Mouse (Mus musculus) midbrain, embryonic 14.5 days (tissue): ENCODE data around the gene Srpr. TPM values are rescaled to one million over a fixed set of nuclear protein-coding genes. Genes with fewer than 3 reads are reported as not detected.

Experiments used
- ATAC-seq: fragments of 200-750 bp; cut with Nextera tagmentation; 2 replicates; pipeline ENCODE4 v1.8.0; 2017; ENCODE audit warnings: moderate number of reproducible peaks, moderate library complexity; ENCODE audit not compliant: low FRiP score, low TSS enrichment
- DNase-seq: peaks from one replicate; pipeline ENCODE4 v3.0.0-alpha.2; 2015
- H3K27ac ChIP-seq: fragments of 300-500 bp; sonication (generic); replicated peaks from 2 replicates; pipeline ENCODE4 v1.5.1; 2014; ENCODE audit warnings: mild to moderate bottlenecking, low read depth, low read length, moderate library complexity
- H3K27me3 ChIP-seq: fragments of 300-500 bp; sonication (generic); 2 replicates; pipeline ENCODE4 v1.6.1; 2014; ENCODE audit warnings: low read length, control low read depth, mixed read lengths; ENCODE audit not compliant: control insufficient read depth, insufficient read depth
- H3K36me3 ChIP-seq: fragments of 300-500 bp; sonication (generic); 2 replicates; pipeline ENCODE4 v1.6.1; 2014; ENCODE audit warnings: low read length, control low read depth; ENCODE audit not compliant: control insufficient read depth, insufficient read depth
- H3K4me1 ChIP-seq: fragments of 300-500 bp; sonication (generic); 2 replicates; pipeline ENCODE4 v1.6.1; 2014; ENCODE audit warnings: mild to moderate bottlenecking, antibody characterized with exemption, low read length, control low read depth; ENCODE audit not compliant: control insufficient read depth, insufficient read depth
- H3K4me2 ChIP-seq: fragments of 300-500 bp; sonication (generic); 2 replicates; pipeline ENCODE4 v1.6.1; 2014; ENCODE audit warnings: mild to moderate bottlenecking, low read length, moderate library complexity
- H3K4me3 ChIP-seq: fragments of 300-500 bp; sonication (generic); replicated peaks from 2 replicates; pipeline ENCODE4 v1.5.1; 2014; ENCODE audit warnings: low read depth, low read length
- H3K9ac ChIP-seq: fragments of 300-500 bp; sonication (generic); replicated peaks from 2 replicates; pipeline ENCODE4 v1.6.1; 2014; ENCODE audit warnings: mild to moderate bottlenecking, low read length, moderate library complexity
- H3K9me3 ChIP-seq: fragments of 300-500 bp; sonication (generic); 2 replicates; pipeline ENCODE4 v1.6.1; 2016; ENCODE audit warnings: low read length, control low read depth, mixed read lengths; ENCODE audit not compliant: control insufficient read depth
- WGBS: fragments of 180-500 bp; shearing (Covaris S2); extraction: QIAGEN DNeasy Blood & Tissue Kit; methylation state at CpG from one replicate; pipeline ENCODE4 v1.1.7; 2014; 5-methylcytosine and 5-hydroxymethylcytosine counted together
- polyA plus RNA-seq: library from polyadenylated mRNA; unstranded; fragments of >200 nt; fragmentation: Nextera tagmentation; extraction: Ambion mirVana; gene quantifications from 2 replicates; pipeline ENCODE4 v1.2.1, GENCODE M21; 2014

Srpr gene
- polyA plus RNA-seq, 1 experiment from 2014 or later = 72.5 TPM

DNA sequence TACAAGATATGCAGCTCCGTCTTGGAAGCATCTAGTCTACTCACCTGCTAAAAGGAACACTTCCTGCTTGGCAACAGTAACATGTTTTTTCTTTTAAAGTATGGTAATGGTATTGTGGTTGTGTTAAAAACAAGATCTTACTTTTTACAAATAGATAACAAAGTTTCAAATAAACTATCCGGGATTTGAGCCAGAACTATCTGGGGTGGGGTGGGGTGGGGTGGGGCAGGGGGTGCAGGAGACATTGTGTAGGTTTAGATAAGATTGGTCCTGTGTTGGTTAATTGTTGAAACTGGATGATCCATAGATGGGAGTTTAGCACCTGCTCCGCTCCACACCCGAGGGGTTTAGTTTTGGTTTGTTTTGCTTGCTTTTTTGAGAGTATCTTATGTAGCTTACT lies 62.4 kb downstream of the Srpr start:
- 93% methylated on average over 4 of the region's 4 CpGs for WGBS
- ATAC-seq (no peak), DNase-seq (no peak)

GRCm38 (mm10) chr9:35263431-35263830 lies 63.5 kb downstream of the Srpr start:
- 94% methylated on average over 2 of the region's 2 CpGs for WGBS
- Histone ChIP-seq H3K27ac (no peak overlapping the region), H3K4me1 (peaks cover 17% of the 10 kb centered on the region), H3K36me3 (0 out of 2 replicates have a peak, but pooled peaks cover 2% of the 10 kb centered on the region), H3K27me3 (no peaks in the 10 kb centered on the region), H3K9ac (no peak overlapping the region), H3K4me2 (no peak overlapping the region), H3K9me3 (no peaks in the 10 kb centered on the region), H3K4me3 (no peak overlapping the region)
- no peak for ATAC-seq
- no peak for DNase-seq

More for the DNA sequence above, 62.4 kb downstream of the Srpr start:
- Histone ChIP-seq H3K36me3 (0 out of 2 replicates have a peak, but pooled peaks cover 2% of the 10 kb centered on the region), H3K27me3 (no peaks in the 10 kb centered on the region), H3K9ac (no peak overlapping the region), H3K4me2 (no peak overlapping the region), H3K9me3 (no peaks in the 10 kb centered on the region), H3K27ac (no peak overlapping the region), H3K4me1 (peaks cover 13% of the 10 kb centered on the region), H3K4me3 (no peak overlapping the region)

DNA sequence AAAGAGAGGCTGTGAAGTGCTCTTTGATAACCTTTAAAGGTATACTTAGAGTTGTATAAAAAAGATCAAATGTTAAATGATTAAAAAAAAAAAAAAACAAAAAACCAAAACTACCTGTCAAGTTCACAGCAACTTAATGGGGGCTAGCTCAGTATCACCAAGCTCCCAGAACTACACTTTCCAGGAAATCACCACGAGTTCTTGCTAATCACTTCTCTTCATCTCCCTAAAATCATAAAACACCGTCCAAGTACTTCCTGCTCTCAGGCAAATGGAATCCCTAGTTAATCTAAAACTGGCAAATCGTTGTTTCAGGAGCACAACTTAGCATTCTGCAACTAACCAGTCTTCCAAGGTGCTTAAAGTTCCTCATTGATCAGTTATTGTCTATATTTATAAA lies 64.5 kb downstream of the Srpr start:
- WGBS = 95% methylated on average over 3 of the region's 3 CpGs
- no peak overlapping the region for H3K4me2 ChIP-seq
- no peaks in the 10 kb centered on the region for H3K9me3 ChIP-seq
- no peak overlapping the region for H3K4me3 ChIP-seq
- no peaks in the 10 kb centered on the region for H3K36me3 ChIP-seq
- ATAC-seq (no peak), DNase-seq (no peak)
- H3K27me3 ChIP-seq = no peaks in the 10 kb centered on the region
- no peak overlapping the region for H3K27ac ChIP-seq
- peaks cover 21% of the 10 kb centered on the region for H3K4me1 ChIP-seq
- no peak overlapping the region for H3K9ac ChIP-seq

DNA sequence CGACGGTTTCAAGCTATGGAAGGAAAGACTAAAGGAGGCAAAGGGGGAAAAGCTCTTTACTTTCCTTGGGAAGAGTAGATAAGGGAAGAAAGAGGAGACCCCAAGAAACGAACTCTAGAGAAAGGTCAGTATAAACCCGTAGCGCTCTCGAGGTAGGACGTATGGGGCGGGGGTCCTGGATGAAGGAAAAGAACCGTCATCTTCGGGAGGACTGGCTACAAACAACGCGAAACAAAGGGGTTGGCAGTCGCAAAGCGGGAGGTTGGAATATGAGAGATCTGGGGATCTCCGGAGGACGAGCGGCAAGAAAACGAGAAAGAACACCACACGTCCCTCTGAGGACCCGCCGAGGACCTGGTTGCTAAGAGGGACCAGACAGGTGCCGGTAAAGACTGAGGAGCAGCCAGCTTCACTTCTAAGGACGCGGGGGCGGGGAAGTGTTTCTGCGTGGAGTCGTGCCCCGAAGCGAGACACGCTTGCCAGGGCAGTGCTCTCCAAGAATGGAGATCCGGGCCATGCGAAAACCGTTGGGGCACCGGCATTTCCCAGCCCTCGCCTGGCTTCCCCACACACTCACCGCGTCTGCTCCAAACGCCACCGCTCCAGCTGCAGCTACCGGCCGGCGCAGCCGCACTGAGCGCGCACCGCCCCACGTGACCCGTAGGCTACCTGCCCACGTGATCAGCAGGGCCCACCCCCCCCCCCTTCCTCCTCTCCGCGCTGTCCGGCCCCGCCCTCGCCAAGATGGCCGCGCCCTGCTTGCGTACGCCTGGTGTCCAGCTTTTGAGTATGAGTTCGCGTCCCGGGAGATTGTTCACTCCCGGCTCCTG lies 67.4 kb downstream of the Srpr start, which contains the start of the genes Fam118b and Rpusd4:
Fam118b (minus strand) TSS at position 660 of the 830 bp plus-strand sequence.
Rpusd4 (plus strand) TSS at position 720 of the 830 bp plus-strand sequence.
- peak; percentile 95 for ATAC-seq

GRCm38 (mm10) chr9:35267976-35268715 lies 68.2 kb downstream of the Srpr start:
- 3% methylated on average over 21 of the region's 21 CpGs for WGBS
- H3K36me3 ChIP-seq = peaks cover 8% of the 10 kb centered on the region

More for the DNA sequence above, 67.4 kb downstream of the Srpr start, which contains the start of the genes Fam118b and Rpusd4:
- Histone ChIP-seq H3K4me1 (peaks cover 21% of the 10 kb centered on the region), H3K36me3 (0 out of 2 replicates have a peak, but pooled peaks cover 2% of the 10 kb centered on the region), H3K9me3 (no peaks in the 10 kb centered on the region), H3K27me3 (no peaks in the 10 kb centered on the region), H3K9ac (peak within 1 kb of the TSS; percentile 84), H3K27ac (peak within 1 kb of the TSS; percentile 86), H3K4me3 (peak within 1 kb of the TSS; percentile 84), H3K4me2 (peak within 1 kb of the TSS; percentile 74)
- under 1% methylated on average over 61 of the region's 62 CpGs for WGBS
- peak; percentile 97 for DNase-seq

GRCm38 (mm10) chr9:35277855-35278365 lies 77.9 kb downstream of the Srpr start:
- no peak overlapping the region for H3K4me2 ChIP-seq
- H3K9me3 ChIP-seq = no peaks in the 10 kb centered on the region
- no peak overlapping the region for H3K4me3 ChIP-seq
- no peak for DNase-seq
- 87% methylated on average over 3 of the region's 3 CpGs for WGBS
- no peak for ATAC-seq
- H3K36me3 ChIP-seq = peaks cover 45% of the 10 kb centered on the region
- H3K27me3 ChIP-seq = no peaks in the 10 kb centered on the region
- H3K4me1 ChIP-seq = no peaks in the 10 kb centered on the region
- H3K9ac ChIP-seq = no peak overlapping the region
- H3K27ac ChIP-seq = no peak overlapping the region

More at GRCm38 (mm10) chr9:35267976-35268715, 68.2 kb downstream of the Srpr start:
- Histone ChIP-seq H3K27ac (peak overlapping the region; percentile 68; the same call in 1 of the 2 replicates), H3K9me3 (no peaks in the 10 kb centered on the region), H3K9ac (peak overlapping the region; percentile 84), H3K4me2 (peak overlapping the region; percentile 74), H3K4me1 (peaks cover 21% of the 10 kb centered on the region), H3K27me3 (no peaks in the 10 kb centered on the region), H3K4me3 (peak overlapping the region; percentile 84)
- no peak for DNase-seq
- ATAC-seq = peak; percentile 51

- ATAC-seq = no peak
- WGBS = 92% methylated on average over 4 of the region's 4 CpGs
Observed at GRCm38 (mm10) chr9:35278451-35278850, 78.5 kb downstream of the Srpr start.

GRCm38 (mm10) chr9:35282006-35282850 lies 82.3 kb downstream of the Srpr start:
- ATAC-seq (no peak; the same call in 1 of the 2 replicates), DNase-seq (peak; percentile 85)
- Histone ChIP-seq H3K9ac (no peak overlapping the region), H3K4me1 (no peaks in the 10 kb centered on the region), H3K9me3 (no peaks in the 10 kb centered on the region), H3K27me3 (no peaks in the 10 kb centered on the region), H3K36me3 (peaks cover 9% of the 10 kb centered on the region), H3K4me3 (no peak overlapping the region), H3K27ac (no peak overlapping the region), H3K4me2 (no peak overlapping the region)
- 19% methylated on average over 5 of the region's 5 CpGs for WGBS

More at GRCm38 (mm10) chr9:35278451-35278850, 78.5 kb downstream of the Srpr start:
- Histone ChIP-seq H3K9me3 (no peaks in the 10 kb centered on the region), H3K4me2 (no peak overlapping the region), H3K27ac (no peak overlapping the region), H3K4me1 (no peaks in the 10 kb centered on the region), H3K9ac (no peak overlapping the region), H3K27me3 (no peaks in the 10 kb centered on the region), H3K4me3 (no peak overlapping the region), H3K36me3 (peaks cover 42% of the 10 kb centered on the region)
- no peak for DNase-seq
